Mouse (Mus musculus) heart, adult 18-20 months (tissue): ENCODE data around the gene Lce1d. TPM values are rescaled to one million over a fixed set of nuclear protein-coding genes. Genes with fewer than 3 reads are reported as not detected.

Experiments used
- DNase-seq, 2 experiments: peaks; one replicate each; pipeline ENCODE4 v3.0.0; 2021 to 2022; ENCODE audit warnings: mixed read lengths in 1 of 2
- long read RNA-seq, 2 experiments: library from polyadenylated mRNA; stranded (forward); transcript quantifications; one replicate each; pipeline ENCODE4 v2.0.0; 2021
- total RNA-seq, 2 experiments: library from RNA; stranded (reverse); gene quantifications; 2 replicates each; pipeline ENCODE4 v1.2.3; 2021

The Lce1d gene
- not detected for total RNA-seq
- long read RNA-seq, experiment 1 = 0 reads
- long read RNA-seq, experiment 2 = 0 reads

DNA sequence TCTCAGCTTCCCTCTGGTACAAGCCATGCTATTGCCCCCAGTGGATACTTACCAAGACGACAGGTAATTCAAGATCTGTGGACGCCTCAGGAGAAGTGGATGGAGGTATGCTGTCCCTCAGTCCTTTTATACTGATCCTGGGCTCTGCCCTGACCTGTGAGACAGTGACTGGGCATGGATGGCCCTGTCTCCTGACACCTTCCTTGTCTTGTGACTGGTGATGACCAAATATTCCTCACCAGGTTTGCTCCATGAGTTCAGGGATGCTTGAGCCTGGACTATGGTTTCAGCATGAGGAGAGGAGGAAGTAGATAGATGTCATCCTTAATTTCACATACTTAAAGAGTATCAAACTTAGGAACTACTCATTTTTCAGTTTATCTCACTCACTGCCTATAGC lies at the start of gene Lce1d:
TSS of gene Lce1d (minus strand) at position 101 of the 400 bp plus-strand sequence.
- DNase-seq = no peak

DNA sequence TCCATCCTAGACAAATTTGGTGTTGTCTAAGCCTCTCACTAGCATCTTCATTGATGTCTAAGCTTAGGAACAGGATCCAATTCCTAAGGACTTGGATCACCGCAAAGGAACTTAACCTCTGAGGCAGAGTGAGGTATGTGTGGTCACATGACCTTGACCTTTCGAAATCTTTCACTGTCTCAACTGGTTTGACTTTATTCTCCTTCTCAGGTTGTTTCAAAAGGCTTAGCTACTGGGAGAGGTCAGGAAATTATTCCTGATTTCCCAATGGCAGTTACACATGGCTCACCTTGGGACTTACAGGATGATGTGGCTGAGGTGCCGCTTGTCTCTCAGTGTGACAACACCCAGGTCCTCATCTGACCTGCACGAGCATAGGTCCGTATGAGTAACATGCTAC lies 35.6 kb upstream of the Lce1d start:
- no peak for DNase-seq

DNA sequence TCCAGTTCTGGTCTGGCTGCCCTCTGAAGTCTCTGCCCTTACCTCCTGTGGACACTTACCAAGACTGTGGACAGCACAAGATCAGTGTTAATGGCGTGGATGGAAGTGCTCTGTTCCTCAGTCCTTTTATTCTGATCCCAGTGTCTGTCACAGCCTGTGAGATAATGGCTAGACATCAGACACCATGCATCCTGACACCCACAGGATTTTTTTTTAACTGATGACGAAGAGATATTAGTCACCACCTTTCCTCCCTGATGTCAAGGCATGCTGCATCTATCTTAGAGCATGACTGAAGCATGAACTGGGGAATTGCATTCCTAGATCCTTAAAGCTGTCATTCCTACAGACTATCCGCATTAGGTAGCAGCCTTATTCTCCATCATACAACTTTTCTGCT lies 33.2 kb upstream of the Lce1d start, which contains the start of gene Lce1f:
TSS of gene Lce1f (minus strand) at position 101 of the 400 bp plus-strand sequence.
- DNase-seq = no peak

DNA sequence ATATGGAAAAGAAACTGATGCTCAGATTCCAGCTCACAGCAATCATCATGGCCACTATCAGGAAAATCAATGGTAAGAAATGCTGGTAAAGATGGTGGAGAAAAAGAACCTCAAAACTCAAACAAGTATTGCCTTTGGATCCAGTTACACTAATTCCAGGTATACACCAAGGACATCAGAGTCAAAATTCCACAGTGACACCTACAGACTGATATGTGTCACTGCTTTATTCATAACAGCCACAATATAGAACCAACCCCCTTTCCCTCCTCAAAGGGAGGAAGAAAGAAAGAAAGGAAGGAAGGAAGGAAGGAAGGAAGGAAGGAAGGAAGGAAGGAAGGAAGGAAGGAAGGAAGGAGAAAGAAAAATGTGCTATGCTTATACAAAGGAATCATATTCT lies 28.1 kb upstream of the Lce1d start:
- no peak for DNase-seq

DNA sequence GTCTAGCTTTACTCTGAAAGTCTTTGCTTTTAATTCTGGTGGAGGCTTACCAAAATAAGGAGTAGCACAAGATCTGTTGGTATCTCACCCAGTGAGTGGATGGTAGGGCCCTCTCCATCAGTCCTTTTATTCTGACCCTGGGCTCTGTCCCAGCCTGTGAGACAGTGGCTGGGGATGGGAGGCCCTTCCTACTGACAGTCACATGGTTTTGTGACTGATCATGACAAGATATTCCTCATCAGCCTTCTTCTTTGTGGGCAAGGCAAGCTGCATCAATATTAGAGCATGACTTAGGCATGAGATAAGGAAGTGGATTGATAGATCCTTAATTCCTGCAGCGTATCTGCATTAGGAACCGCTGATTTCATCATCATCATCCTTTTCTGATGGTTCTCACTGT lies 22.0 kb upstream of the Lce1d start, which contains the start of gene Lce1e:
TSS of gene Lce1e (minus strand) at position 101 of the 400 bp plus-strand sequence.
- DNase-seq = no peak

DNA sequence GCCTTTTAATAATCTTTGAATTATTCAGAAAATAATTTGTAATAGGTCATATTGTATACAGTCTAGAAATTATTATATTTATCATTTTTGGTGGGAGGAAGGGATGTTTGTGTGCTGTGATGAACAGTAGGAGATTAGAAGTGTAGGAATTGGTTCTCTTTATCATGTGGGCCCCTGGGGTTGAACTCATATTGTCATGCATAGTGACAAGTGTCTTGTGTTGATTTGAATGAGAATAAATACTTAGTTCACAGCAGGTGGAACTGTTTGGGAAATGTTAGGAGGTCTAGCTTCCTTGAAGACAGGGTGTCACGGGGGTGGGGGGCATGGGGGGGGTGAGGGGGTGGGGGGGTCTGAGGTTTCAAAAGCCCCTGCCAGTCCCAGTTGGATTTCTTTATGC lies 7.6 kb upstream of the Lce1d start:
- no peak for DNase-seq

DNA sequence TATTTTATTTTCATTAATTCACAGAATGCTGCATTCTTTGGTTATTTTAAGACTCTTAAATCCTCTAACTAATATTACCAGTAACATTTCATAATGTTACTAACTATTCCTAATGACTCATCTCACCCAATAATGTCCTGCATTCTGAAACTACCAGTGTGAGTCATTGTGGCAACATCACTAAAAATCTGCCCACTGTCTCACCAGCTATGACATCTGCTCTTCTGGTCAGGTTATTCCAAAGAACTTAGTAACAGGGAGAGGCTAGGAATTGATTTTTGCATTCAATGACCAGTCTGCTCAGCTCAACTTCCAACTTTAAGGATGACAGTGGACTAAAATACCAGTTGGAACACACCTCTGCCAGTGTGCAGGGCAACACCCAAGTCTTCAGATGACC lies 4.7 kb upstream of the Lce1d start:
- DNase-seq = no peak

DNA sequence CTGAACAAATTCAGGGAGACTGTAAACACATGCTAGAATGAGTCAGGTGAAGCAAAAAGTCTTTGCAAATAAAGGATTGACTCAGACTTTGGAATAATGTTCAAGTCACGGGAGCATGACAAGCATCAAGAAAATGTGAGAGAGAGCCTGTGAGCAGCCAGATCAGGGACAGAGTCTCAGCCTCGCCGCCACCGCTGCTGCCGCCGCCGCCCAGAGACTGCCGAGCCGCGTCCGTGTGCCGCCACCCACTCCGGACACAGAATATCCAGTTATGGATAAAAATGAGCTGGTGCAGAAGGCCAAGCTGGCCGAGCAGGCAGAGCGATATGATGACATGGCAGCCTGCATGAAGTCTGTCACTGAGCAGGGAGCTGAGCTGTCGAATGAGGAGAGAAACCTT lies 2.1 kb upstream of the Lce1d start:
- DNase-seq = peak; percentile 4 to 7

DNA sequence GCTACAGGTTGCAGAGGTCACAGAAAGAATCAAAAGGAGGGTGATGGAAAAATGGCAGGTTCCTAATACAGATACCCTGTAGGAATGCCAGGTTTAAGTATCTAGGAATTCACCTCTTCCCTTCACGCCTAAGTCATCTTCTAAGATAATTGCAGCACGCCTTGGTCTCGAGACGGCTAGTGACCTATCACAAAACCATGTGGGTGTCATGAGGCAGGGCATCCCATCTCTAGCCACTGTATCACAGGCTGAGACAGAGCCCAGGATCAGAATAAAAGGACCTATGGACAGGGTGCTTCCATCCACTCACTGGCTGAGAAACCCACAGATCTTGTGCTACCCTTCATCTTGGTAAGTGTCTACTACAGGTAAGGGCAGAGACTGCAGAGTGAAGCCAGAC lies 8.1 kb downstream of the Lce1d start, which contains the start of gene Lce1c:
TSS of gene Lce1c (plus strand) at position 301 of the 400 bp plus-strand sequence.
- DNase-seq = no peak

DNA sequence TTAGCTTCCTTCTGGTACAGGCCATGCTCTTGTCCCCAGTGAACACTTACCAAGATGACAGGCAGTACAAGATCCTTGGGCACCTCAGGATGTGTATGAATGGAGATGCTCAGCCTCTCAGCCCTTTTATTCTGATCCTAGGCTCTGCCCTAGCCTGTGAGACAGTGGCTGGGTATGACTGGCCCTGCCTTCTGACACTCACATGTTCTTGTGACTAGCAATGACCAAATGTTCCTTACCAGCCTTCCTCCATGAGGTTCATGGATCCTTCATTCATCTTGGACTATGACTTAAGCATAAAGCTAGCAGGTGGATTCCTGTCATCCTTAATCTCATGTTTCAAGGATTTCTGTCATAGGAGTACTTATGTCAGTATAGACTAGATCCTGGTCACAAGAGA lies 16.8 kb downstream of the Lce1d start, which contains the start of gene Lce1a2:
TSS of gene Lce1a2 (minus strand) at position 101 of the 400 bp plus-strand sequence.
- DNase-seq = no peak

DNA sequence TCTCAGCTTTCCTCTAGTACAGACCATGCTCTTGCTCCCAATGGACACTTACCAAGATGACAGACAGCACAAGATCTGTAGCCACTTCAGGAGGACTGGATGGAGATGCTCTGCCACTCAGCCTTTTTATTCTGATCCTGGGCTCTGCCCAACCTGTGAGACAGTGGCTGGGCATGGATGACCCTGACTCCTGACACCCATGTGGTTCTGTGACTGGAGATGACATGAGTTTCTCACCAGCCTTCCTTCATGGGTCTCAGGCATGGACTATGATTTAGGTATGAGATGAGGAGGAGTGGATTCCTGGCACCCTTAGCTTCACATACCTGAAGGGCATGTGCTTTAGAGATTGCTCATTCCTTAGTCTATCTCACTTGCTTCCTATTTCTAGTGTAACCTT lies 30.2 kb downstream of the Lce1d start, which contains the start of gene Lce1b:
TSS of gene Lce1b (minus strand) at position 101 of the 400 bp plus-strand sequence.
- no peak for DNase-seq

DNA sequence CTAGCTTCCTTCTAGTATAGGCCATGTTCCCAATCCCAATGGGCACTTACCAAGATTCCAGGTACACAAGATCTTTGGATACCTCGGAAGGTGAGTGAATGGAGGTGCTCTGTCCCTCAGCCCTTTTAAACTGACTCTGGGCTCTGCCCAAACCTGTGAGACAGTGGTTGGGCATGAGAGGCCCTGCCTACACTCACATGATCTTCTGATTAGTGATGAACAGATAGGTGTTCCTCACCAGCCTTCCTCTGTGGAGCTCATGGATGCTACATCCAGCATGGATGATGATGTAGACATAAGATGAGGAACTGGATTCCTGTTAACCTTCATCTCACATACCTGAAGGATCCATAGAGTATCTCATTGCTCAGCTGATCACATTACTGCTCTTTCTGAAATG lies 38.8 kb downstream of the Lce1d start, which contains the start of gene Lce1a1:
TSS of gene Lce1a1 (minus strand) at position 101 of the 400 bp plus-strand sequence.
- no peak for DNase-seq

DNA sequence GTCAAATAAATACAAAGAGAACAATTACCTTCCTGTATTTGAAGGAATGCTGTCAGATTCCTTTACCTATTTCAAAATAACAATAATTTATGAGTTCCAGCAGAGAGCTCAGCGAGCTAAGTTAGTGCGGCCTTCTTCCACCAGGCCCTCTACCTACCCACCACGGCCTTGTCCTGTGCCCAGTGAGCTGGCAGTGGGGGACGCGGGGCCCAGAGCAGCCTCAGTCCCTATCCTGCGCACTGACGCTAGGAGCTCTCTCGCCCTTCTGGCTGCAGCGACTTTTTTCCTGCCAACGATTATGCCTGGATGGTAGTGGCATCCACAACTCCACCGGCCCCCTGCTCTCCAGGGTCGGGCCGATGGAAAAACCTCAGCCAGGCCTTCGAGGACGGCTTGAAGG lies 47.2 kb downstream of the Lce1d start:
- no peak for DNase-seq

DNA sequence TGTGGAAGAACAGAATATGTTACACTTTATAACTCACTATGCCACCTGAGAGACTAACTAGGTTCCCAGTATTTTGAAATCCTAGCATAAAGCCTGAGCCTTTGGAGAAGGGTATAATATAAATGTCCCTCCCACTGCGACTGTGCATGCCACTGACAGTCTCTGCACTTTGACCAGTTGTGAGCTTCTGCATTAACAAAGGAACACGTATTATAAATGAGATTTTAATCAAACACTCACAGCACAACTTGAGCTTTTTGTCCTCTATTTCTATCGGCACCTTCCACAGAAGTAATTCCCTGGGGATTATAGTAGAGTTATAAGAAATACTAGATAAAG lies 48.4 kb downstream of the Lce1d start:
- DNase-seq = no peak

DNA sequence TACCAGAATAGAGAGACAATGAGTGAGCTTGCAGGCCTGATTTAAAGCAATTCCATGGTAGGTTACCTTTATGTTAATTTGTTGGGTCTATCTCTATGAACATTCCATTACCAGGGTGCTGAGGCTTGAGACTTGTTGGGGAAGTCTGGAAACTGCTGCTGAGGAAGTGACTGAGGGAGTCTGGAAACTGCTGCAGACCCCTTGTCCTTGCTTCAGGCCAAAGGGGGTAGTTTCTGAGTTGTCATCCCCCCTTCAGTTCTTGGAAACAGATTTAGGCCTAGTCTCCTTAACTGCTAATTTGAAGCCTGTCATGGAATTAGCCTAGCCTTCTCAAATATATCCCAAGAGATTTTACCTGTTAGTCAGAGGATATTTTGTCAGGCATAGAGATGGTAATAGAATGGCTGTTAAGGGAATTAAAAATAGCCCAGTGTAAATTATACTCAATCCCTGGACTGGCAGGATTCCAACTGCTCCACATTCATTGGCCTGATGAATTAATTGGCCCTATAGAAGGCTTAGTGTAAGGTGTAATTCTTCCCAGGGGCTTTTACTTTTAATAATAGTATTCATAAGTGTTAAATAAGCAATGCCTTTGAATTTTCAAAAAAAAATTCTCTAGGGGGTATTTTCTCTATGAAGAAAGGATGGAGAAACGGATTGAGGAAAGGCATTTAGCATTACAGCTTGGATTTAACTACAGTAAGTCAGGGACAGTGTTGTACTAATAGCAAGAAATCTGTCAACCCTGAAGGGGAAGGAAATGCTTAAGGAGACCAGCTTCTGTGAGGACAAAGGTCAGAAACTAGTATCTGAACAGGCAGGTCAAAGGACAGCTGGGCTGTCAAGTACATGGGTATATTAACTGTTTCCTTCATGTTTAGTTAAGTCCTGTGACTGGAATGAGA lies 49.0 kb downstream of the Lce1d start:
- no peak for DNase-seq

Other genes with a start within 250 kb of the Lce1d start
- not detected for gene Sprr1b, start 248.4 kb downstream of the Lce1d start, total RNA-seq
- gene Sprr3, start 228.5 kb downstream of the Lce1d start, total RNA-seq = not detected
- not detected for gene Sprr1a, start 201.3 kb downstream of the Lce1d start, total RNA-seq
- not detected for gene Sprr4, start 186.7 kb downstream of the Lce1d start, total RNA-seq
- gene 2310046K23Rik, start 152.7 kb downstream of the Lce1d start, total RNA-seq = not detected
- gene Ivl, start 113.5 kb downstream of the Lce1d start, total RNA-seq = not detected
- gene Smcp, start 98.2 kb downstream of the Lce1d start, total RNA-seq = not detected
- not detected for gene 2210017I01Rik, start 79.7 kb downstream of the Lce1d start, total RNA-seq
- gene Lce6a, start 65.5 kb downstream of the Lce1d start, total RNA-seq = not detected
- gene Lce1a1, start 38.9 kb downstream of the Lce1d start, total RNA-seq = not detected
- gene Lce1b, start 30.3 kb downstream of the Lce1d start, total RNA-seq = not detected
- gene Lce1a2, start 16.9 kb downstream of the Lce1d start, total RNA-seq = not detected
- gene Lce1c, start 8.0 kb downstream of the Lce1d start, total RNA-seq = not detected
- not detected for gene Lce1e, start 21.9 kb upstream of the Lce1d start, total RNA-seq
- not detected for gene Lce1f, start 33.1 kb upstream of the Lce1d start, total RNA-seq
- gene Gm38119, start 51.9 kb upstream of the Lce1d start, total RNA-seq = not detected
- gene Lce1g, start 65.1 kb upstream of the Lce1d start, total RNA-seq = not detected
- not detected for gene Lce1h, start 77.9 kb upstream of the Lce1d start, total RNA-seq
- not detected for gene Lce1i, start 91.7 kb upstream of the Lce1d start, total RNA-seq
- gene Lce1j, start 103.3 kb upstream of the Lce1d start, total RNA-seq = not detected
- not detected for gene Lce1k, start 120.7 kb upstream of the Lce1d start, total RNA-seq
- gene Kprp, start 140.0 kb upstream of the Lce1d start, total RNA-seq = not detected
- not detected for gene Lce1l, start 164.1 kb upstream of the Lce1d start, total RNA-seq
- gene 2310050C09Rik, start 183.0 kb upstream of the Lce1d start, total RNA-seq = not detected
- gene Lce3a, start 239.0 kb upstream of the Lce1d start, total RNA-seq = not detected
- not detected for gene Lce3b, start 245.8 kb upstream of the Lce1d start, total RNA-seq